Mouse (Mus musculus): ENCODE measurements around the gene Agtrap. TPM values are rescaled to one million over a fixed set of nuclear protein-coding genes. Genes with fewer than 3 reads are reported as not detected.

Agtrap gene
- total RNA-seq, 2 experiments from 2014 or later = 13.8 to 31.9 TPM

Other genes starting within 250 kb of the Agtrap start
- 5.4 and 6.5 TPM in 2 replicates for gene Zfp933, start 239.7 kb downstream of the Agtrap start, total RNA-seq (2015)
- 5.8 and 6.3 TPM in 2 replicates for gene Zfp933, start 239.7 kb downstream of the Agtrap start, total RNA-seq (2017)
- 47.8 and 52.8 TPM in 2 replicates for gene Miip, start 219.2 kb downstream of the Agtrap start, total RNA-seq (2015)
- gene Miip, start 219.2 kb downstream of the Agtrap start, total RNA-seq (2017) = 61.5 and 72.5 TPM in 2 replicates
- 2.5 and 6.6 TPM in 2 replicates for gene Fv1, start 219.1 kb downstream of the Agtrap start, total RNA-seq (2015)
- gene Fv1, start 219.1 kb downstream of the Agtrap start, total RNA-seq (2017) = 11.5 and 15.3 TPM in 2 replicates
- 12.5 and 12.7 TPM in 2 replicates for gene Mfn2, start 183.3 kb downstream of the Agtrap start, total RNA-seq (2015)
- gene Mfn2, start 183.3 kb downstream of the Agtrap start, total RNA-seq (2017) = 15.7 and 17.4 TPM in 2 replicates
- gene Plod1, start 151.3 kb downstream of the Agtrap start, total RNA-seq (2015) = 10.5 TPM in 2 replicates
- 22.9 and 25.7 TPM in 2 replicates for gene Plod1, start 151.3 kb downstream of the Agtrap start, total RNA-seq (2017)
- 39.4 and 41.4 TPM in 2 replicates for gene 2510039O18Rik, start 147.1 kb downstream of the Agtrap start, total RNA-seq (2015)
- gene 2510039O18Rik, start 147.1 kb downstream of the Agtrap start, total RNA-seq (2017) = 42.1 and 45.5 TPM in 2 replicates
- gene Nppb, start 102.2 kb downstream of the Agtrap start, total RNA-seq (2015) = not detected in 2 replicates
- not detected in 2 replicates for gene Nppb, start 102.2 kb downstream of the Agtrap start, total RNA-seq (2017)
- gene Nppa, start 87.3 kb downstream of the Agtrap start, total RNA-seq (2015) = not detected in 2 replicates
- gene Nppa, start 87.3 kb downstream of the Agtrap start, total RNA-seq (2017) = not detected in 2 replicates
- 5.5 and 7.0 TPM in 2 replicates for gene Clcn6, start 49.2 kb downstream of the Agtrap start, total RNA-seq (2015)
- gene Clcn6, start 49.2 kb downstream of the Agtrap start, total RNA-seq (2017) = 2.7 and 10.1 TPM in 2 replicates
- 14.0 and 14.3 TPM in 2 replicates for gene Mthfr, start 49.0 kb downstream of the Agtrap start, total RNA-seq (2015)
- gene Mthfr, start 49.0 kb downstream of the Agtrap start, total RNA-seq (2017) = 10.1 and 15.8 TPM in 2 replicates
- 21.9 and 25.3 TPM in 2 replicates for gene Mad2l2, start 42.4 kb upstream of the Agtrap start, total RNA-seq (2015)
- 3.6 and 5.9 TPM in 2 replicates for gene Mad2l2, start 42.4 kb upstream of the Agtrap start, total RNA-seq (2017)
- gene Draxin, start 42.7 kb upstream of the Agtrap start, total RNA-seq (2015) = not detected in 2 replicates
- gene Draxin, start 42.7 kb upstream of the Agtrap start, total RNA-seq (2017) = 0.04 TPM in 1 of 2 replicates, not detected in the other
- gene Fbxo6, start 64.1 kb upstream of the Agtrap start, total RNA-seq (2015) = 29.3 and 30.8 TPM in 2 replicates
- gene Fbxo6, start 64.1 kb upstream of the Agtrap start, total RNA-seq (2017) = 13.5 and 16.8 TPM in 2 replicates
- 0.93 TPM in 1 of 2 replicates, not detected in the other for gene Fbxo44, start 72.5 kb upstream of the Agtrap start, total RNA-seq (2015)
- 0.61 and 0.77 TPM in 2 replicates for gene Fbxo44, start 72.5 kb upstream of the Agtrap start, total RNA-seq (2017)
- gene Fbxo2, start 72.6 kb upstream of the Agtrap start, total RNA-seq (2015) = not detected in 2 replicates
- gene Fbxo2, start 72.6 kb upstream of the Agtrap start, total RNA-seq (2017) = not detected in 2 replicates
- not detected in 2 replicates for gene Disp3, start 199.9 kb upstream of the Agtrap start, total RNA-seq (2015)
- not detected in 2 replicates for gene Disp3, start 199.9 kb upstream of the Agtrap start, total RNA-seq (2017)

Measured in megakaryocyte, adult 5-6 weeks (primary cell).